Mouse (Mus musculus) colon, adult 2 months (tissue): Measurements from ENCODE around the gene Poc1a. TPM values are rescaled to one million over a fixed set of nuclear protein-coding genes. Genes with fewer than 3 reads are reported as not detected.

Experiments
- polyA plus RNA-seq: library from polyadenylated mRNA; depleted of rRNA; stranded (reverse); fragments of >200 nt; gene quantifications from 2 replicates; pipeline ENCODE4 v1.2.3, GENCODE M21; 2012; rRNA removed

Poc1a gene
- 18.2 and 19.5 TPM in 2 replicates for polyA plus RNA-seq

GRCm38 (mm10) chr9:106280808-106281544 lies at the start of gene Poc1a:
Gene Poc1a (plus strand): TSS chr9:106281061.

DNA sequence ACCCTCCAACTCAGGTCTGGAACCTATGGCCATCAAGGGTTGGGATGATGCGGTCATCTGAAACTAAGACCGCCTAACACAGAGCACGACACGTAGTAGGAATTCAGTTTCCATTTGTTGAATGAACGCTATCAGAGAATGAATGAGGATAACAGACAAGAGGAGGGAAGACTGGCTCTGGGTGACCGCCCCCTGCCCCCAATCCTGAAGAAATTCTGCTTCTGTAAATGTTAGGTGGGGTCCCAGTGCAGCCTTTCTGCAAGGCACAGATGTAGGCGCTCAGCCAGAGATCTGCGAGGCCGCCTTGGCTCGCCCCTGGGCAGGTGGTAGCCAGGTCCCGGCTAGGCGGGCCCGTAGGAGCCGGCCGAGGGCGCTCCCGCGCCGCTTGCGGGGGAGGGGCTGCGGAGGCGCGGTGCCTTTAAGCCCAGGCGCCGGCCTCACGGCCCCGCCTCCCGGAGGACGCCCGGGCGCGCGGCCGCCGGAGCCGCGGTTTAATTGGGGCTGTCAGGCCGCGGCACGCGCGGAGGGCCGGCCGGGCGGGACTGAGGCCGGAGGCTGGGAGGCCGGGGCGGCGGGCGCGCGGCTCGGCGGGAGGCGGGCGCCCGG lies 87.4 kb downstream of the Poc1a start, which contains the start of gene Dusp7:
Gene Dusp7, plus strand, starts transcription at position 521 of the 606 bp plus-strand sequence.

Other genes starting within 250 kb of the Poc1a start
- 6.7 and 9.6 TPM in 2 replicates for gene Col6a4, start 184.3 kb upstream of the Poc1a start, polyA plus RNA-seq
- gene Glyctk, start 122.9 kb upstream of the Poc1a start, polyA plus RNA-seq, result 3.7 and 4.0 TPM in 2 replicates
- 41.1 and 43.7 TPM in 2 replicates for gene Wdr82, start 110.1 kb upstream of the Poc1a start, polyA plus RNA-seq
- gene Ppm1m, start 81.3 kb upstream of the Poc1a start, polyA plus RNA-seq, result 28.9 and 29.0 TPM in 2 replicates
- gene Twf2, start 78.0 kb upstream of the Poc1a start, polyA plus RNA-seq, result 42.7 and 46.3 TPM in 2 replicates
- 2.9 and 3.8 TPM in 2 replicates for gene Tlr9, start 58.5 kb upstream of the Poc1a start, polyA plus RNA-seq
- gene Alas1, start 32.4 kb upstream of the Poc1a start, polyA plus RNA-seq, result 180 and 182 TPM in 2 replicates
- 37.7 and 48.3 TPM in 2 replicates for gene Dusp7, start 87.6 kb downstream of the Poc1a start, polyA plus RNA-seq
- 438 and 578 TPM in 2 replicates for gene Rpl29, start 148.4 kb downstream of the Poc1a start, polyA plus RNA-seq
- gene Acy1, start 157.3 kb downstream of the Poc1a start, polyA plus RNA-seq, result 31.0 and 32.7 TPM in 2 replicates
- gene Abhd14b, start 166.4 kb downstream of the Poc1a start, polyA plus RNA-seq, result 116 and 124 TPM in 2 replicates
- 29.0 and 34.0 TPM in 2 replicates for gene Abhd14a, start 166.6 kb downstream of the Poc1a start, polyA plus RNA-seq
- 48.5 and 48.7 TPM in 2 replicates for gene Pcbp4, start 172.2 kb downstream of the Poc1a start, polyA plus RNA-seq
- 0.25 and 0.47 TPM in 2 replicates for gene Gpr62, start 184.9 kb downstream of the Poc1a start, polyA plus RNA-seq
- gene Rrp9, start 194.9 kb downstream of the Poc1a start, polyA plus RNA-seq, result 25.4 and 27.9 TPM in 2 replicates
- 38.7 and 42.4 TPM in 2 replicates for gene Parp3, start 195.9 kb downstream of the Poc1a start, polyA plus RNA-seq
- not detected in 2 replicates for gene Iqcf1, start 218.9 kb downstream of the Poc1a start, polyA plus RNA-seq
- not detected in 2 replicates for gene Iqcf5, start 233.5 kb downstream of the Poc1a start, polyA plus RNA-seq